Mouse (Mus musculus): ENCODE data around the gene Zfp750.

Gene Zfp750

GRCm38 (mm10) chr11:121475699-121476415, 43.3 kb downstream of the Zfp750 start:
- DNase-seq (ENCODE audit: low spot score in 2 of 2), result peak; percentile 45 to 51

- no peak for DNase-seq (ENCODE audit: low spot score in 2 of 2)
Measured at GRCm38 (mm10) chr11:121474831-121475230, 44.3 kb downstream of the Zfp750 start.

GRCm38 (mm10) chr11:121467408-121467807, 51.7 kb downstream of the Zfp750 start:
- no peak for DNase-seq (ENCODE audit: low spot score in 2 of 2)

Measured in urinary bladder, adult 18-20 months (tissue).